Mouse (Mus musculus): ENCODE data around the gene Pnma1. TPM values are rescaled to one million over a fixed set of nuclear protein-coding genes. Genes with fewer than 3 reads are reported as not detected.
"Not testable (repeated sequence)": the region's sequence is repeated elsewhere in the genome, so short reads cannot be mapped to it uniquely, and the experiment has no call there.

Gene Pnma1
- polyA plus RNA-seq, 2 experiments: 0.05 to 0.10 TPM

DNA sequence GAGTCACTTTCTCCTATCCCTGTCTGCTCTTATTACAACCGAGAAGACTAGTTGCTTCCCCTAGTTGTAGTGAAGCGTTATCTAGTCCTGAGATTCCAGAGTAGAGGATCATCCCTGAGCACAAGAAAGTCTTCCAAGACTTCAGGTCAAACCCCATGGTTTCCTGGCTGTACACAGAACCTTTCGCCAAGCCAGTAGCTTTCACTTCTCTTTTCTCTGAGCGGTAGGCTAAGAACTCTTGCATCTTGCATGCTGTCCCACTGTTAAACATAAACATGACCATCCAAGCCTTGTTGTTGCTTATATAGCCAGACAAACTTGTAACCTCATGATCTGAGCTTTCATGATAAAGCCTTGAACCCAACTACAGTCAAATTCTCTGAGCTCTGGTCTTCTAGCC is 37.5 kb downstream of the Pnma1 start:
- no peak overlapping the region for H3K4me2 ChIP-seq (ENCODE audit: low read depth)
- WGBS (ENCODE audit: insufficient replicate concordance): 69% methylated on average over 4 of the region's 4 CpGs
- H3K27ac ChIP-seq: no peak overlapping the region
- no peak for ATAC-seq (ENCODE audit: insufficient read depth)
- H3K36me3 ChIP-seq (replicated peaks; ENCODE audit: control insufficient read depth, insufficient read depth, low read depth): no peaks in the 10 kb centered on the region
- no peaks in the 10 kb centered on the region for H3K9me3 ChIP-seq (ENCODE audit: control insufficient read depth, low read length)
- H3K4me1 ChIP-seq (replicated peaks; ENCODE audit: control insufficient read depth in 2 of 2, insufficient read depth in 2 of 2, low read length in 1 of 2): no peaks in the 10 kb centered on the region; a peak in 1 of 4 replicates
- no peak for TF ChIP-seq CTCF (IDR thresholded peaks at IDR 0.05; ENCODE audit: low read depth)
- no peak for TF ChIP-seq EP300 (IDR thresholded peaks at IDR 0.05; ENCODE audit: low read depth)
- no peaks in the 10 kb centered on the region for H3K27me3 ChIP-seq (ENCODE audit: control insufficient read depth, insufficient read depth, low read length)
- H3K4me3 ChIP-seq (ENCODE audit: insufficient read depth in 1 of 2, low read depth in 2 of 2, low read length in 2 of 2): no peak overlapping the region
- no peak for DNase-seq (ENCODE audit: low read depth in 3 of 3, low spot score in 3 of 3)
- H3K9ac ChIP-seq (replicated peaks): no peak overlapping the region

DNA sequence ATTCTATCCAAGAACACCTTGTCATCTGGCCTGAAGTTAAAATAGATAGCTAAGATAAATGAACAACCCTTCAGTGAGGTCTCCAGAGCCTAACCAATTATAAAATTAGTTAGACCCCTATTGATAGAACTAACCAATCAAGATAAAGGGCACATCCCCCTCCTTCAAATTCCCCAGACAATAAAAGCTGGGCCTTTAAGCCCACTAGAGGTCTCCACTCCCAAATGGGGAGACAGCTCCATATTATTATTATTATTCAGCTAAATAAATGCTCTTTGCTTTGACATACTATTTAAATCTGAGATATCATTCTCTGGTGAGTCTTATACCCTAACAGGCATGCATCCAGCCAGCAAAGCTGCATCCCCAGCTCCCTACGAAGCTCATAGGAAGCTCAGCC is 38.4 kb downstream of the Pnma1 start:
- no peak overlapping the region for H3K9ac ChIP-seq (replicated peaks)
- no peak overlapping the region for H3K4me2 ChIP-seq (ENCODE audit: low read depth)
- H3K36me3 ChIP-seq (replicated peaks; ENCODE audit: control insufficient read depth, insufficient read depth, low read depth): no peaks in the 10 kb centered on the region
- ATAC-seq (ENCODE audit: insufficient read depth): no peak
- 63% methylated on average over 1 of the region's 1 CpGs for WGBS (ENCODE audit: insufficient replicate concordance)
- no peaks in the 10 kb centered on the region; a peak in 1 of 4 replicates for H3K4me1 ChIP-seq (replicated peaks; ENCODE audit: control insufficient read depth in 2 of 2, insufficient read depth in 2 of 2, low read length in 1 of 2)
- no peak for TF ChIP-seq CTCF (IDR thresholded peaks at IDR 0.05; ENCODE audit: low read depth)
- no peak for TF ChIP-seq EP300 (IDR thresholded peaks at IDR 0.05; ENCODE audit: low read depth)
- DNase-seq (ENCODE audit: low read depth in 3 of 3, low spot score in 3 of 3): no peak
- no peak overlapping the region for H3K27ac ChIP-seq
- no peaks in the 10 kb centered on the region for H3K9me3 ChIP-seq (ENCODE audit: control insufficient read depth, low read length)
- H3K27me3 ChIP-seq (ENCODE audit: control insufficient read depth, insufficient read depth, low read length): no peaks in the 10 kb centered on the region
- no peak overlapping the region for H3K4me3 ChIP-seq (ENCODE audit: insufficient read depth in 1 of 2, low read depth in 2 of 2, low read length in 2 of 2)

DNA sequence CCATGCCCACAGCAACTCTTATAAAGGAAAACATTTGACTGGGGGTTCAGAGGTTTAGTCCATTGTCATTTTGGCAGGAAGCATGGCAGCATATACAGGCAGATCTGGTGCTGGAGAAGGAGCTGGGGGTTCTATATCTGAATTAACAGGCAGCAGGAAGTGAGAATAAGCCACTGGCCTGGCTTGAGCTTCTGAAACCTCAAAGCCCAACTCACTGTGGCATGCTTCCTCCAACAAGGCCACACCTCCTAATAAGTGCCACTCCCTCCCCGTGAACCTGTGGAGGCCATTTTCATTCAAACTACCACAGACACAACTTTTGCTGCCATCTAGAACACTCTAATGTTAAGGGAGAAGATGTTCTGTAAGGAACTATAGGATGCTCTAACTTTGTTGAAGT is 40.6 kb downstream of the Pnma1 start:
- Histone ChIP-seq H3K27ac (no peak overlapping the region), H3K9ac (replicated peaks) (no peak overlapping the region), H3K4me1 (replicated peaks; ENCODE audit: control insufficient read depth in 2 of 2, insufficient read depth in 2 of 2, low read length in 1 of 2) (no peaks in the 10 kb centered on the region), H3K4me3 (ENCODE audit: insufficient read depth in 1 of 2, low read depth in 2 of 2, low read length in 2 of 2) (no peak overlapping the region), H3K36me3 (replicated peaks; ENCODE audit: control insufficient read depth, insufficient read depth, low read depth) (no peaks in the 10 kb centered on the region), H3K4me2 (ENCODE audit: low read depth) (no peak overlapping the region), H3K27me3 (ENCODE audit: control insufficient read depth, insufficient read depth, low read length) (no peaks in the 10 kb centered on the region), H3K9me3 (ENCODE audit: control insufficient read depth, low read length) (no peaks in the 10 kb centered on the region)
- TF ChIP-seq CTCF (IDR thresholded peaks at IDR 0.05; ENCODE audit: low read depth) (no peak), EP300 (IDR thresholded peaks at IDR 0.05; ENCODE audit: low read depth) (no peak)
- DNase-seq (ENCODE audit: low read depth in 3 of 3, low spot score in 3 of 3) (no peak), ATAC-seq (ENCODE audit: insufficient read depth) (no peak)
- WGBS (ENCODE audit: insufficient replicate concordance): 18% methylated on average over 1 of the region's 1 CpGs

DNA sequence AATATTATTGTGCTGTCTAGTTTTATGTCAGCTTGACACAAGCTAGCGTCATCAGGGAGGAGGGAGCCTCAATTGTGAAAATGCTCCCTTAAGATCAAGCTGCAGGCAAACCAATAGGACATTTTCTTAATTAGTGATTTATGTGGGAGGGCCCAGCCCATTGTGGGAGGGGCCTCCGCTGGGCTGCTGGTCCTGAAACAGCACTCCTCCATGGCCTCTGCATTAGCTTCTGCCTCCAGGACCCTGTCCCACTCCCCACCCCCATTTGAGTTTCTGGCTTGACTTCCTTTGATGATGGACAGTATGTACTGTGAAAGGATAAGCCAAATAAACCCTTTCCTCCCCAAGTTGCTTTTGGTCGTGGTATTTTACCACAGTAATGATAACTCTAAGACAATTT is 41.3 kb downstream of the Pnma1 start:
- no peak for TF ChIP-seq CTCF (IDR thresholded peaks at IDR 0.05; ENCODE audit: low read depth)
- TF ChIP-seq EP300 (IDR thresholded peaks at IDR 0.05; ENCODE audit: low read depth): no peak
- no peaks in the 10 kb centered on the region for H3K27me3 ChIP-seq (ENCODE audit: control insufficient read depth, insufficient read depth, low read length)
- DNase-seq (ENCODE audit: low read depth in 3 of 3, low spot score in 3 of 3) (no peak), ATAC-seq (ENCODE audit: insufficient read depth) (no peak)
- H3K9me3 ChIP-seq (ENCODE audit: control insufficient read depth, low read length): no peaks in the 10 kb centered on the region
- H3K9ac ChIP-seq (replicated peaks): no peak overlapping the region
- no peak overlapping the region for H3K4me2 ChIP-seq (ENCODE audit: low read depth)
- H3K36me3 ChIP-seq (replicated peaks; ENCODE audit: control insufficient read depth, insufficient read depth, low read depth): no peaks in the 10 kb centered on the region
- H3K4me1 ChIP-seq (replicated peaks; ENCODE audit: control insufficient read depth in 2 of 2, insufficient read depth in 2 of 2, low read length in 1 of 2): no peaks in the 10 kb centered on the region
- 69% methylated on average over 3 of the region's 3 CpGs for WGBS (ENCODE audit: insufficient replicate concordance)
- H3K4me3 ChIP-seq (ENCODE audit: insufficient read depth in 1 of 2, low read depth in 2 of 2, low read length in 2 of 2): no peak overlapping the region
- no peak overlapping the region for H3K27ac ChIP-seq

DNA sequence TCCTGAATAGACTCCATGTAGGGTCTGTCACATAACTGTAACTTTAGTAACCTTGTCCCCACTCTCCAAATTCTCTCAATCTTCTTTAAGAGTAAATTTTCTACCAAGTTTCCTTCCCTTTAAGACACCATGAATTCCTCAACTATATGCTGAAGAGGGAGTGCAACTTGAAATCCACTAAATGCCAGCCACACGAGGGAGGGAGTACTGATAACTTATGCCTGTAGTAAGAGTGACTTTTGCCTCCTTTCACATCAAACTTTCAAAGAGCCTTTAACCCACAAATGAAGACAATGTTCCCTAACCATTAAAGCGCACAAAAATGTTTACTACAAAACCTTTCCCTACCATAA is 46.8 kb downstream of the Pnma1 start:
- H3K36me3 ChIP-seq (replicated peaks; ENCODE audit: control insufficient read depth, insufficient read depth, low read depth): no peaks in the 10 kb centered on the region
- no peaks in the 10 kb centered on the region; the same call in 1 of the 2 replicates for H3K27me3 ChIP-seq (ENCODE audit: control insufficient read depth, insufficient read depth, low read length)
- H3K4me2 ChIP-seq (ENCODE audit: low read depth): peak overlapping the region; percentile 83
- H3K9ac ChIP-seq (replicated peaks): no peak overlapping the region; the same call in 1 of the 2 replicates
- peak overlapping the region; percentile 52 to 60 for H3K4me3 ChIP-seq (ENCODE audit: insufficient read depth in 1 of 2, low read depth in 2 of 2, low read length in 2 of 2)
- H3K4me1 ChIP-seq (replicated peaks; ENCODE audit: control insufficient read depth in 2 of 2, insufficient read depth in 2 of 2, low read length in 1 of 2): peaks cover 2 to 9% of the 10 kb centered on the region in 2 experiments; a peak in 2 of 4 replicates
- TF ChIP-seq EP300 (IDR thresholded peaks at IDR 0.05; ENCODE audit: low read depth) (no peak), CTCF (IDR thresholded peaks at IDR 0.05; ENCODE audit: low read depth) (no peak)
- DNase-seq (ENCODE audit: low read depth in 3 of 3, low spot score in 3 of 3) (no peak), ATAC-seq (ENCODE audit: insufficient read depth) (no peak)
- no peaks in the 10 kb centered on the region for H3K9me3 ChIP-seq (ENCODE audit: control insufficient read depth, low read length)
- 43% methylated on average over 2 of the region's 2 CpGs for WGBS (ENCODE audit: insufficient replicate concordance)
- no peak overlapping the region for H3K27ac ChIP-seq

DNA sequence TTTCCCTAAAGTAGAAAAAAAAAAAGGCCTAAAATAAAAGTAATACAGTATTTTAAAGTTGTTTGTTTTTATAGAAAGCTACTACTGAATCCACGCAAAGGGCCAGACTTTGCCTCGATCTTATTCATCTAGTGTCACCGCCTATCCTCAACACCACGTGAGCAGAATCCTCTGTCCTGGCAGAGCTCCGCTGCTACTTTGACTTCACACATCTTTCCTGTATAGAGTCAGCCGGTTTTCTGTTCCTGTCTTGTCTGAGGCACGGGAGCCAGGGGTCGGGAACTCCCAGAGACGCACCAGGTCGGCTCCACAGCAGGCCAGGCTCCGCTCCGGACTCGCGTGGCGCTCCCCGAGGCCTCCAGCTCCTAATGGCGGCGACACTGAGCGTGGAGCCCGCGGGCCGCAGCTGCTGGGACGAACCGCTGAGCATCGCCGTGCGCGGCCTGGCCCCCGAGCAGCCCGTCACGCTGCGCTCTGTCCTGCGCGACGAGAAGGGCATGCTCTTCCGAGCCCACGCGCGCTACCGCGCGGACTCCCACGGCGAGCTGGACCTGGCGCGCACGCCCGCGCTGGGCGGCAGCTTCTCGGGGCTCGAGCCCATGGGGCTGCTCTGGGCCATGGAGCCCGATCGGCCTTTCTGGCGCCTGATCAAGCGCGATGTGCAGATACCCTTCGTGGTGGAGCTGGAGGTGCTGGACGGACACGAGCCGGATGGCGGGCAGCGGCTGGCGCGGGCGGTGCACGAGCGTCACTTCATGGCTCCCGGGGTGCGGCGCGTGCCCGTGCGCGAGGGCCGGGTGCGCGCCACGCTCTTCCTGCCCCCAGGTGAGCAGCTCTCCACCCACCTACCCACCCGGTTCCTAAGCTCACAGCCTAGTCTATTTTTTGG is 47.4 kb downstream of the Pnma1 start, which contains the start of gene Acot6:
Gene Acot6, plus strand, starts transcription at position 51 of the 889 bp plus-strand sequence.
- ATAC-seq (ENCODE audit: insufficient read depth): peak; percentile 60
- not testable (repeated sequence) for H3K4me1 ChIP-seq (replicated peaks; ENCODE audit: control insufficient read depth in 2 of 2, insufficient read depth in 2 of 2, low read length in 1 of 2); H3K9me3 ChIP-seq (ENCODE audit: control insufficient read depth, low read length); H3K27ac ChIP-seq; H3K36me3 ChIP-seq (replicated peaks; ENCODE audit: control insufficient read depth, insufficient read depth, low read depth); H3K27me3 ChIP-seq (ENCODE audit: control insufficient read depth, insufficient read depth, low read length)
- Histone ChIP-seq H3K4me3 (ENCODE audit: insufficient read depth in 1 of 2, low read depth in 2 of 2, low read length in 2 of 2) (peak within 1 kb of the TSS; percentile 52 to 60), H3K4me2 (ENCODE audit: low read depth) (peak within 1 kb of the TSS; percentile 83), H3K9ac (replicated peaks) (peak within 1 kb of the TSS; percentile 57)
- DNase-seq (ENCODE audit: low read depth in 3 of 3, low spot score in 3 of 3): peak in 1 of 3 experiments; percentile 36
- WGBS (ENCODE audit: insufficient replicate concordance): under 1% methylated on average over 63 of the region's 80 CpGs
